Mouse (Mus musculus) thymus, adult 2 months (tissue): ENCODE data around the gene Foxred1.

ENCODE experiments used
- CTCF ChIP-seq: fragments of 200-500 bp; IDR thresholded peaks from 2 replicates; pipeline ENCODE4 v1.5.1; 2012; ENCODE audit warnings: mild to moderate bottlenecking, control low read depth, low read length, moderate library complexity, borderline replicate concordance; ENCODE audit not compliant: control insufficient read depth, poor library complexity, insufficient read depth; ENCODE audit errors: extremely low read depth
- POLR2A ChIP-seq: fragments of 200-500 bp; IDR thresholded peaks from 2 replicates; pipeline ENCODE4 v1.6.1; 2012; ENCODE audit warnings: mild to moderate bottlenecking, low read length, control low read depth, moderate library complexity; ENCODE audit not compliant: control insufficient read depth, poor library complexity, insufficient read depth; ENCODE audit errors: extremely low read depth

GRCm38 (mm10) chr9:35217963-35218362, 7.1 kb upstream of the Foxred1 start:
- no peak for TF ChIP-seq CTCF
- no peak for TF ChIP-seq POLR2A
